Mouse (Mus musculus) B cell, adult 2 months (primary cell): ENCODE data around the gene Gm20890.
"Not testable (repeated sequence)": the region's sequence is repeated elsewhere in the genome, so short reads cannot be mapped to it uniquely, and the experiment has no call there.

Source experiments
- DNase-seq, 2 experiments: peaks; one replicate each; pipeline ENCODE4 v3.0.0; 2022

Gene Gm20890

DNA sequence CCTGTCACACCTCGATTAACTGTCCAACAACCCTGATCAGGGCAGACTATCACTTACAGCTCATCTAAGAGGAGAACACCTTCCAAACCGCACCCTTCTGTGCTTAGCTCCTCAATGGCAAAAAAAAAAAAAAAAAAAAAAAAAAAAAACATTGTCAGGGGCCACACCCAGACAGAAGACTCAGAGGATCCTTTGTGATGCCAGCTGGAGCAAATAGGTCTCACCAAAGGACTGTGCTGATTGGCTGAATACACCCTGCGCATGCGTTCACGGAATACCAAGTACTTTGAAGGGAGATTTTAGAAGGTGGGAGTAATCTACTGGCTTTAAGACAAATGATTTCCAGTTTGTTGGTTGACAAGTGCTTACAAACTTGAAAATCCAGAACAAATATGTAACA lies at the start of gene Gm20890:
Gene Gm20890 (minus strand): TSS at position 101 of the 400 bp plus-strand sequence.
- DNase-seq = not testable (repeated sequence)
